Mouse (Mus musculus): Measurements from ENCODE around the gene Cyp2c23. TPM values are rescaled to one million over a fixed set of nuclear protein-coding genes. Genes with fewer than 3 reads are reported as not detected.

Gene Cyp2c23
- polyA plus RNA-seq, 1 experiment from 2014 or later, result 5.9 TPM

- no peak for ATAC-seq
- Histone ChIP-seq H3K36me3 (ENCODE audit: control insufficient read depth, insufficient read depth, low read length) (no peaks in the 10 kb centered on the region), H3K4me2 (ENCODE audit: low read depth, low read length) (no peak overlapping the region), H3K27ac (ENCODE audit: low read length) (no peak overlapping the region), H3K4me3 (ENCODE audit: low read length) (no peak overlapping the region), H3K9ac (ENCODE audit: low read depth, low read length) (no peak overlapping the region), H3K27me3 (replicated peaks; ENCODE audit: control insufficient read depth, insufficient read depth, low read length) (no peaks in the 10 kb centered on the region), H3K4me1 (ENCODE audit: control insufficient read depth, insufficient read depth, low read length) (no peaks in the 10 kb centered on the region), H3K9me3 (ENCODE audit: control insufficient read depth, low read length) (no peaks in the 10 kb centered on the region)
- WGBS, result 81% methylated on average over 11 of the region's 11 CpGs
These were observed 3.2 kb upstream of the Cyp2c23 start for GRCm38 (mm10) chr19:44032046-44032744.

GRCm38 (mm10) chr19:44030024-44030423 lies 1.0 kb upstream of the Cyp2c23 start:
- Histone ChIP-seq H3K27ac (ENCODE audit: low read length) (no peak overlapping the region), H3K4me2 (ENCODE audit: low read depth, low read length) (no peak overlapping the region), H3K9ac (ENCODE audit: low read depth, low read length) (no peak overlapping the region), H3K36me3 (ENCODE audit: control insufficient read depth, insufficient read depth, low read length) (no peaks in the 10 kb centered on the region), H3K4me1 (ENCODE audit: control insufficient read depth, insufficient read depth, low read length) (no peaks in the 10 kb centered on the region), H3K27me3 (replicated peaks; ENCODE audit: control insufficient read depth, insufficient read depth, low read length) (no peaks in the 10 kb centered on the region), H3K4me3 (ENCODE audit: low read length) (no peak overlapping the region), H3K9me3 (ENCODE audit: control insufficient read depth, low read length) (no peaks in the 10 kb centered on the region)
- ATAC-seq, result no peak
- 78% methylated on average over 5 of the region's 5 CpGs for WGBS

- Histone ChIP-seq H3K4me1 (ENCODE audit: control insufficient read depth, insufficient read depth, low read length) (no peaks in the 10 kb centered on the region), H3K4me3 (ENCODE audit: low read length) (no peak overlapping the region), H3K27me3 (replicated peaks; ENCODE audit: control insufficient read depth, insufficient read depth, low read length) (no peaks in the 10 kb centered on the region), H3K9me3 (ENCODE audit: control insufficient read depth, low read length) (no peaks in the 10 kb centered on the region), H3K27ac (ENCODE audit: low read length) (no peak overlapping the region), H3K4me2 (ENCODE audit: low read depth, low read length) (no peak overlapping the region), H3K36me3 (ENCODE audit: control insufficient read depth, insufficient read depth, low read length) (no peaks in the 10 kb centered on the region), H3K9ac (ENCODE audit: low read depth, low read length) (no peak overlapping the region)
- ATAC-seq, result no peak
- WGBS, result 66% methylated on average over 8 of the region's 8 CpGs
These were observed 2.0 kb downstream of the Cyp2c23 start for GRCm38 (mm10) chr19:44026956-44027530.

- Histone ChIP-seq H3K36me3 (ENCODE audit: control insufficient read depth, insufficient read depth, low read length) (no peaks in the 10 kb centered on the region), H3K27ac (ENCODE audit: low read length) (no peak overlapping the region), H3K4me2 (ENCODE audit: low read depth, low read length) (no peak overlapping the region), H3K4me3 (ENCODE audit: low read length) (no peak overlapping the region), H3K27me3 (replicated peaks; ENCODE audit: control insufficient read depth, insufficient read depth, low read length) (no peaks in the 10 kb centered on the region), H3K9ac (ENCODE audit: low read depth, low read length) (no peak overlapping the region), H3K9me3 (ENCODE audit: control insufficient read depth, low read length) (no peaks in the 10 kb centered on the region), H3K4me1 (ENCODE audit: control insufficient read depth, insufficient read depth, low read length) (no peaks in the 10 kb centered on the region)
- peak; percentile 86 for ATAC-seq
- WGBS, result 73% methylated on average over 13 of the region's 13 CpGs
These were observed 4.0 kb downstream of the Cyp2c23 start for GRCm38 (mm10) chr19:44024921-44025585.

- Histone ChIP-seq H3K4me3 (ENCODE audit: low read length) (no peak overlapping the region), H3K4me2 (ENCODE audit: low read depth, low read length) (no peak overlapping the region), H3K4me1 (ENCODE audit: control insufficient read depth, insufficient read depth, low read length) (no peaks in the 10 kb centered on the region), H3K9me3 (ENCODE audit: control insufficient read depth, low read length) (no peaks in the 10 kb centered on the region), H3K9ac (ENCODE audit: low read depth, low read length) (no peak overlapping the region), H3K36me3 (ENCODE audit: control insufficient read depth, insufficient read depth, low read length) (no peaks in the 10 kb centered on the region), H3K27ac (ENCODE audit: low read length) (no peak overlapping the region), H3K27me3 (replicated peaks; ENCODE audit: control insufficient read depth, insufficient read depth, low read length) (no peaks in the 10 kb centered on the region)
- no peak for ATAC-seq
- WGBS, result 61% methylated on average over 5 of the region's 5 CpGs
These were observed 5.9 kb downstream of the Cyp2c23 start for GRCm38 (mm10) chr19:44023066-44023465.

- Histone ChIP-seq H3K9ac (ENCODE audit: low read depth, low read length) (no peak overlapping the region), H3K27me3 (replicated peaks; ENCODE audit: control insufficient read depth, insufficient read depth, low read length) (no peaks in the 10 kb centered on the region), H3K4me3 (ENCODE audit: low read length) (no peak overlapping the region), H3K9me3 (ENCODE audit: control insufficient read depth, low read length) (no peaks in the 10 kb centered on the region), H3K36me3 (ENCODE audit: control insufficient read depth, insufficient read depth, low read length) (no peaks in the 10 kb centered on the region), H3K27ac (ENCODE audit: low read length) (peak overlapping the region; percentile 58; the same call in 1 of the 2 replicates), H3K4me2 (ENCODE audit: low read depth, low read length) (no peak overlapping the region), H3K4me1 (ENCODE audit: control insufficient read depth, insufficient read depth, low read length) (no peaks in the 10 kb centered on the region)
- WGBS, result 67% methylated on average over 4 of the region's 4 CpGs
- peak; percentile 71 for ATAC-seq
These were observed 7.5 kb downstream of the Cyp2c23 start for GRCm38 (mm10) chr19:44021502-44021901.

- no peaks in the 10 kb centered on the region for H3K9me3 ChIP-seq (ENCODE audit: control insufficient read depth, low read length)
- 54% methylated on average over 7 of the region's 7 CpGs for WGBS
- no peaks in the 10 kb centered on the region for H3K27me3 ChIP-seq (replicated peaks; ENCODE audit: control insufficient read depth, insufficient read depth, low read length)
- H3K36me3 ChIP-seq (ENCODE audit: control insufficient read depth, insufficient read depth, low read length), result no peaks in the 10 kb centered on the region
- no peak overlapping the region for H3K4me3 ChIP-seq (ENCODE audit: low read length)
- no peak for ATAC-seq
- no peak overlapping the region for H3K4me2 ChIP-seq (ENCODE audit: low read depth, low read length)
- no peaks in the 10 kb centered on the region for H3K4me1 ChIP-seq (ENCODE audit: control insufficient read depth, insufficient read depth, low read length)
- H3K27ac ChIP-seq (ENCODE audit: low read length), result no peak overlapping the region
- no peak overlapping the region for H3K9ac ChIP-seq (ENCODE audit: low read depth, low read length)
These were observed 9.3 kb downstream of the Cyp2c23 start for GRCm38 (mm10) chr19:44019739-44020138.

- Histone ChIP-seq H3K27ac (ENCODE audit: low read length) (peak overlapping the region; percentile 10; the same call in 1 of the 2 replicates), H3K9me3 (ENCODE audit: control insufficient read depth, low read length) (no peaks in the 10 kb centered on the region), H3K4me1 (ENCODE audit: control insufficient read depth, insufficient read depth, low read length) (no peaks in the 10 kb centered on the region), H3K27me3 (replicated peaks; ENCODE audit: control insufficient read depth, insufficient read depth, low read length) (no peaks in the 10 kb centered on the region), H3K36me3 (ENCODE audit: control insufficient read depth, insufficient read depth, low read length) (no peaks in the 10 kb centered on the region), H3K4me2 (ENCODE audit: low read depth, low read length) (no peak overlapping the region), H3K4me3 (ENCODE audit: low read length) (no peak overlapping the region), H3K9ac (ENCODE audit: low read depth, low read length) (no peak overlapping the region)
- ATAC-seq, result peak; percentile 40
- WGBS, result 56% methylated on average over 6 of the region's 6 CpGs
These were observed 15.1 kb downstream of the Cyp2c23 start for GRCm38 (mm10) chr19:44013862-44014261.

- Histone ChIP-seq H3K27me3 (replicated peaks; ENCODE audit: control insufficient read depth, insufficient read depth, low read length) (no peaks in the 10 kb centered on the region), H3K4me2 (ENCODE audit: low read depth, low read length) (no peak overlapping the region), H3K4me3 (ENCODE audit: low read length) (no peak overlapping the region; the same call in 1 of the 2 replicates), H3K9ac (ENCODE audit: low read depth, low read length) (no peak overlapping the region), H3K9me3 (ENCODE audit: control insufficient read depth, low read length) (no peaks in the 10 kb centered on the region), H3K4me1 (ENCODE audit: control insufficient read depth, insufficient read depth, low read length) (0 out of 2 replicates have a peak, but pooled peaks cover 5% of the 10 kb centered on the region), H3K36me3 (ENCODE audit: control insufficient read depth, insufficient read depth, low read length) (no peaks in the 10 kb centered on the region), H3K27ac (ENCODE audit: low read length) (no peak overlapping the region)
- WGBS, result 45% methylated on average over 15 of the region's 15 CpGs
- ATAC-seq, result peak; percentile 78
These were observed 20.2 kb downstream of the Cyp2c23 start for GRCm38 (mm10) chr19:44008784-44009183.
